Comparison of ENCODE assay signal across 15 mouse cellular contexts in genomic region chr6:29494101-29494500, GRCm38 (mm10). TPM values are rescaled to one million over a fixed set of nuclear protein-coding genes. Genes with fewer than 3 reads are reported as not detected.
DNase-seq lines count a peak whose midpoint lies in the region; ATAC-seq and TF ChIP-seq lines count a peak whose summit lies in the region.
"Had no signal": no experiment of that assay in that cellular context is flagged by ENCODE, and none has a peak within 500 bp of the region (broad histone marks: within the 10 kb centered on the region; RNA-seq: fewer than 3 reads in every experiment).

No protein-coding gene starts in this region.

- no peak for ATAC-seq in liver, embryonic 12.5 days

- TF ChIP-seq CTCF in gastrocnemius, adult 2 months (IDR thresholded peaks at IDR 0.05), result no peak
- no peak for TF ChIP-seq CTCF in liver, adult 2 months (IDR thresholded peaks at IDR 0.05; ENCODE audit: low read depth, low read length)

- H3K4me3 ChIP-seq in gastrocnemius, adult 2 months, result no peak overlapping the region
- H3K4me3 ChIP-seq in liver, adult 2 months (ENCODE audit: insufficient read depth, low read depth, low read length), result no peak overlapping the region
- no peak overlapping the region for H3K4me3 ChIP-seq in liver, embryonic 12.5 days
- H3K4me3 ChIP-seq in embryonic facial prominence, embryonic 10.5 days, result no peak overlapping the region

- no peak overlapping the region for H3K9ac ChIP-seq in liver, adult 2 months (ENCODE audit: low read depth, low read length)
- no peak overlapping the region for H3K9ac ChIP-seq in liver, embryonic 12.5 days

- H3K27ac ChIP-seq in gastrocnemius, adult 2 months, result peak overlapping the region; percentile 58
- no peak overlapping the region for H3K27ac ChIP-seq in liver, adult 2 months (replicated peaks; ENCODE audit: insufficient read depth, low read depth, low read length)
- H3K27ac ChIP-seq in liver, embryonic 12.5 days, result no peak overlapping the region
- no peak overlapping the region for H3K27ac ChIP-seq in embryonic facial prominence, embryonic 10.5 days (replicated peaks)

- no peak for TF ChIP-seq POLR2A in liver, adult 2 months (IDR thresholded peaks at IDR 0.05; ENCODE audit: extremely low read depth, insufficient read depth, low read length)

- H3K9me3 ChIP-seq in liver, embryonic 12.5 days (replicated peaks), result no peaks in the 10 kb centered on the region
- no peaks in the 10 kb centered on the region for H3K9me3 ChIP-seq in embryonic facial prominence, embryonic 10.5 days

- WGBS in liver, adult 2 months, result 26% methylated on average over 4 of the region's 4 CpGs
- 62% methylated on average over 4 of the region's 4 CpGs for WGBS in liver, embryonic 12.5 days (ENCODE audit: insufficient replicate concordance)
- 87% methylated on average over 4 of the region's 4 CpGs for WGBS in embryonic facial prominence, embryonic 10.5 days

- H3K4me2 ChIP-seq in liver, embryonic 12.5 days, result no peak overlapping the region

- peak; percentile 59 for DNase-seq in gastrocnemius, adult 2 months
- DNase-seq in gastrocnemius, postnatal 25 days, result no peak
- peak; percentile 79 for DNase-seq in liver, adult 2 months (ENCODE audit: extremely low read depth, low read depth, low spot score)
- peak; percentile 47 for DNase-seq in NIH3T3 (ENCODE audit: low read depth)
- DNase-seq in kidney, adult 9 months, result peak; percentile 43
- no peak for DNase-seq in layer of hippocampus, adult 9-10 months (ENCODE audit: low spot score)
- DNase-seq in embryonic facial prominence, embryonic 10.5 days (ENCODE audit: low spot score), result no peak
- DNase-seq: B cell, adult 2 months; cerebellum, postnatal 14 days; thymus, postnatal 36 days had no signal

- no peaks in the 10 kb centered on the region for H3K36me3 ChIP-seq in liver, adult 2 months (ENCODE audit: control insufficient read depth, insufficient read depth, low read length)
- H3K36me3 ChIP-seq in liver, embryonic 12.5 days, result no peaks in the 10 kb centered on the region
- peaks cover 42% of the 10 kb centered on the region; the same call in 1 of the 2 replicates for H3K36me3 ChIP-seq in embryonic facial prominence, embryonic 10.5 days (replicated peaks)

- H3K79me2 ChIP-seq in liver, adult 2 months (ENCODE audit: control insufficient read depth, insufficient read depth, low read length), result no peaks in the 10 kb centered on the region

- intact Hi-C loops in gastrocnemius, adult 2 months (cut with DNase I), result no loop called here

- no peaks in the 10 kb centered on the region for H3K27me3 ChIP-seq in liver, adult 2 months (ENCODE audit: control insufficient read depth, insufficient read depth, low read length)
- H3K27me3 ChIP-seq in liver, embryonic 12.5 days (replicated peaks), result peaks cover 95% of the 10 kb centered on the region
- H3K27me3 ChIP-seq in embryonic facial prominence, embryonic 10.5 days (replicated peaks; ENCODE audit: low read depth, poor library complexity, severe bottlenecking), result peaks cover 75% of the 10 kb centered on the region

- H3K4me1 ChIP-seq in liver, adult 2 months (ENCODE audit: control insufficient read depth, insufficient read depth, low read length), result peaks cover 3% of the 10 kb centered on the region
- H3K4me1 ChIP-seq in liver, embryonic 12.5 days, result peaks cover 7% of the 10 kb centered on the region
- peaks cover 11% of the 10 kb centered on the region for H3K4me1 ChIP-seq in embryonic facial prominence, embryonic 10.5 days

RNA-seq across cellular contexts. Expression of gene Kcp, which starts 13.7 kb away (rescaled TPM):
- total RNA-seq in gastrocnemius, adult 2 months (2021), result 1 to 10 TPM; 3.8 to 4.0 TPM
- 1 to 10 TPM; 5.1 to 5.7 TPM for total RNA-seq in gastrocnemius, postnatal 25 days (2021)
- 1.7 and 1.8 TPM in 2 replicates for total RNA-seq in liver, adult 2 months (2014; rRNA removed)
- 5.6 and 10.2 TPM in 2 replicates for polyA plus RNA-seq in liver, adult 2 months (2012; rRNA removed)
- 2.8 and 3.2 TPM in 2 replicates for polyA plus RNA-seq in liver, embryonic 12.5 days (2016; fragmentation: Nextera tagmentation; extraction: Ambion mirVana)
- polyA plus RNA-seq in embryonic facial prominence, embryonic 10.5 days (2016; fragmentation: Nextera tagmentation; extraction: Ambion mirVana), result 18.5 and 21.2 TPM in 2 replicates

RNA-seq across cellular contexts. Expression of gene Atp6v1fnb, which starts 22.9 kb away (rescaled TPM):
- not detected for total RNA-seq in gastrocnemius, adult 2 months (2021)
- total RNA-seq in gastrocnemius, postnatal 25 days (2021), result not detected
- total RNA-seq in liver, adult 2 months (2014; rRNA removed), result not detected in 2 replicates
- polyA plus RNA-seq in liver, adult 2 months (2012; rRNA removed), result not detected in 2 replicates
- polyA plus RNA-seq in liver, embryonic 12.5 days (2016; fragmentation: Nextera tagmentation; extraction: Ambion mirVana), result not detected in 2 replicates
- polyA plus RNA-seq in embryonic facial prominence, embryonic 10.5 days (2016; fragmentation: Nextera tagmentation; extraction: Ambion mirVana), result 0.28 TPM in 1 of 2 replicates, not detected in the other
- polyA plus RNA-seq: embryonic facial prominence, embryonic 11.5 days; heart, embryonic 16.5 days; limb, embryonic 11.5 days; stomach, embryonic 14.5 days had no signal

RNA-seq across cellular contexts. Expression of gene Atp6v1f, which starts 26.6 kb away (rescaled TPM):
- total RNA-seq in gastrocnemius, adult 2 months (2021), result 100 to 1,000 TPM; 110 to 112 TPM
- total RNA-seq in gastrocnemius, postnatal 25 days (2021), result 100 to 1,000 TPM in 1 of 2 experiments, 10 to 100 TPM in 1; 90.2 to 102 TPM
- 86.8 and 90.5 TPM in 2 replicates for total RNA-seq in liver, adult 2 months (2014; rRNA removed)
- 167 and 181 TPM in 2 replicates for polyA plus RNA-seq in liver, adult 2 months (2012; rRNA removed)
- 149 and 161 TPM in 2 replicates for polyA plus RNA-seq in liver, embryonic 12.5 days (2016; fragmentation: Nextera tagmentation; extraction: Ambion mirVana)
- polyA plus RNA-seq in embryonic facial prominence, embryonic 10.5 days (2016; fragmentation: Nextera tagmentation; extraction: Ambion mirVana), result 206 and 207 TPM in 2 replicates

RNA-seq across cellular contexts. Expression of gene Irf5, which starts 32.3 kb away (rescaled TPM):
- total RNA-seq in gastrocnemius, adult 2 months (2021), result 1 to 10 TPM; 1.1 to 3.8 TPM
- total RNA-seq in gastrocnemius, postnatal 25 days (2021), result 1 to 10 TPM; 1.4 to 8.5 TPM
- total RNA-seq in liver, adult 2 months (2014; rRNA removed), result 10.0 and 12.4 TPM in 2 replicates
- polyA plus RNA-seq in liver, adult 2 months (2012; rRNA removed), result 30.6 and 48.3 TPM in 2 replicates
- 5.9 and 7.2 TPM in 2 replicates for polyA plus RNA-seq in liver, embryonic 12.5 days (2016; fragmentation: Nextera tagmentation; extraction: Ambion mirVana)
- polyA plus RNA-seq in embryonic facial prominence, embryonic 10.5 days (2016; fragmentation: Nextera tagmentation; extraction: Ambion mirVana), result 2.3 and 2.7 TPM in 2 replicates

Comparison
In these comparisons a context has a peak if more than half of its experiments do, and no peak if none do; other contexts are left out.
1. DNase-seq: peak in gastrocnemius, adult 2 months (single experiment), liver, adult 2 months (single experiment), NIH3T3 (single experiment) and kidney, adult 9 months (single experiment); none in gastrocnemius, postnatal 25 days (single experiment), layer of hippocampus, adult 9-10 months (single experiment) and embryonic facial prominence, embryonic 10.5 days (single experiment).